Mouse (Mus musculus) midbrain, embryonic 15.5 days (tissue): Measurements from ENCODE around the gene Msmb. TPM values are rescaled to one million over a fixed set of nuclear protein-coding genes. Genes with fewer than 3 reads are reported as not detected.
A peak's percentile ranks its signal among the peaks of the same experiment; 100 is the strongest.

Source experiments
- ATAC-seq: fragments of 200-750 bp; cut with Nextera tagmentation; replicated peaks from 2 replicates; pipeline ENCODE4 v1.8.0; 2017; ENCODE audit warnings: moderate TSS enrichment
- H3K27ac ChIP-seq: fragments of 300-500 bp; sonication (generic); 2 replicates; pipeline ENCODE4 v1.5.1; 2015; ENCODE audit warnings: mild to moderate bottlenecking, inconsistent platforms
- H3K27me3 ChIP-seq: fragments of 300-500 bp; sonication (generic); replicated peaks from 2 replicates; pipeline ENCODE4 v1.6.1; 2015; ENCODE audit warnings: inconsistent platforms
- H3K36me3 ChIP-seq: fragments of 300-500 bp; sonication (generic); replicated peaks from 2 replicates; pipeline ENCODE4 v1.6.1; 2015; ENCODE audit warnings: inconsistent platforms
- H3K4me1 ChIP-seq: fragments of 300-500 bp; sonication (generic); 2 replicates; pipeline ENCODE4 v1.6.1; 2015; ENCODE audit warnings: inconsistent platforms
- H3K4me2 ChIP-seq: fragments of 300-500 bp; sonication (generic); 2 replicates; pipeline ENCODE4 v1.6.1; 2015; ENCODE audit warnings: inconsistent platforms, mild to moderate bottlenecking, moderate library complexity
- H3K4me3 ChIP-seq: fragments of 300-500 bp; sonication (generic); 2 replicates; pipeline ENCODE4 v1.5.1; 2015; ENCODE audit warnings: mild to moderate bottlenecking, inconsistent platforms
- H3K9ac ChIP-seq: fragments of 300-500 bp; sonication (generic); 2 replicates; pipeline ENCODE4 v1.6.1; 2015; ENCODE audit warnings: mild to moderate bottlenecking, inconsistent platforms
- H3K9me3 ChIP-seq: fragments of 300-500 bp; sonication (generic); 2 replicates; pipeline ENCODE4 v1.6.1; 2016; ENCODE audit warnings: inconsistent platforms
- WGBS: fragments of 180-500 bp; shearing (Covaris S2); methylation state at CpG from one replicate; pipeline ENCODE4 v1.1.7; 2015; ENCODE audit warnings: mixed read lengths; 5-methylcytosine and 5-hydroxymethylcytosine counted together
- polyA plus RNA-seq: library from polyadenylated mRNA; unstranded; fragments of >200 nt; fragmentation: Nextera tagmentation; extraction: Ambion mirVana; gene quantifications from 2 replicates; pipeline ENCODE4 v1.2.1, GENCODE M21; 2015

Msmb gene
- polyA plus RNA-seq, 1 experiment from 2014 or later: not detected

DNA sequence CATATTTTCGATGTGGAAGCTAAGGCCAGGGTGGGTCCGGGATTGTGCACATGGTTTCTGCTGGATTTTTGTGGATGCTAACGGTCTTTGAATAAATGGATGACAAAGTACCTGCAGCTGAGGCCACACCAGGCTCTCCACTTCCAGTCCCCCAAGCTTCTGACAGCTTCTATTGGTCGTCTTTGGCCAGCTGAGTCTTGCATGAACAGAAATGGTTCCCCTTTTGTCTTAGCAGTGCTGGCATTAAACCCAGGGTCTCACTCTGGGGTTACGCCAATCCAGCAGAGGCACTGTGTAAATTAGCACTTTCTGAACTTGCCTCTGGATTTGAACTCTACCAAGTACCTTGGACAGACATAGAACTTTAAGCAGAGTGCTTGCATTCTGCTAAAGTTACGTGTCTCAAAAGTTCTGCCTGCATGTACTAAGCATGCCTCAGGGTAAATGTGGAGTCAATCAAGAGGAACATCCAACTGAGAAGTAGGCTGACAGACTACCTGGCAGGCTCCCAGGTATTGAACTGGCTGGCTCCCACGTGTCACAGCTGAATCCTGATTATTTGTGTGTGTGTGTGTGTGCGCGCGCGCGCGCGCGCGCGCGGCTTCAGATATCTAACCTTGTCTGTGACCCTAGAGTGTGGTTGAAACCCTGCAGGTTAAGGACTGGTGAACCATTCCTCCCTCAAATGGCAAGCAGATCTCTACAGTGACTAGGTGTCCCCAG, 10.6 kb downstream of the Msmb start:
- Histone ChIP-seq H3K4me2 (no peak overlapping the region), H3K9me3 (no peaks in the 10 kb centered on the region), H3K36me3 (no peaks in the 10 kb centered on the region), H3K27ac (no peak overlapping the region), H3K27me3 (no peaks in the 10 kb centered on the region), H3K4me3 (no peak overlapping the region), H3K4me1 (no peaks in the 10 kb centered on the region), H3K9ac (no peak overlapping the region)
- 92% methylated on average over 18 of the region's 18 CpGs for whole genome bisulfite sequencing
- no peak for ATAC-seq

DNA sequence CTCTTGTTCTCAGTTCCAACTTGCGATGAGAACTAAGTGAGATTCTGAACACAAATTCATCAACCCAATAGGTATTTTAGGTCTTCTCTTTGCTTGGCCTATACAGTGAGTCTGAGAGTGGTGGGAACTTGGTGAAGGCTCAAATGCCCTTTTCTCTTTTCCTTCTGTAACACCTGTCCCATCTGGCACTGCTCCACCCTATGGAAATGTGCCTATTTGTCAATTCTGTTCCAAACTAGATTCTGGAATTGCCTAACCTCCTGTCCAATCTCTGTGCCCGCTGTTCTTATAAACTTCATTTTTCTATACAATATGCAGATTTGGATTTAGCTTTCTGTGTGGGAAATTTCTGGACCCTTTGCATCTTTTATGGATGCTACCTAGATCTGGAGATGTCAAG, 11.3 kb downstream of the Msmb start:
- Histone ChIP-seq H3K27ac (no peak overlapping the region), H3K4me2 (no peak overlapping the region), H3K27me3 (no peaks in the 10 kb centered on the region), H3K9ac (no peak overlapping the region), H3K4me3 (no peak overlapping the region), H3K4me1 (no peaks in the 10 kb centered on the region), H3K36me3 (no peaks in the 10 kb centered on the region), H3K9me3 (no peaks in the 10 kb centered on the region)
- no peak for ATAC-seq
- WGBS: 97% methylated on average over 2 of the region's 2 CpGs

DNA sequence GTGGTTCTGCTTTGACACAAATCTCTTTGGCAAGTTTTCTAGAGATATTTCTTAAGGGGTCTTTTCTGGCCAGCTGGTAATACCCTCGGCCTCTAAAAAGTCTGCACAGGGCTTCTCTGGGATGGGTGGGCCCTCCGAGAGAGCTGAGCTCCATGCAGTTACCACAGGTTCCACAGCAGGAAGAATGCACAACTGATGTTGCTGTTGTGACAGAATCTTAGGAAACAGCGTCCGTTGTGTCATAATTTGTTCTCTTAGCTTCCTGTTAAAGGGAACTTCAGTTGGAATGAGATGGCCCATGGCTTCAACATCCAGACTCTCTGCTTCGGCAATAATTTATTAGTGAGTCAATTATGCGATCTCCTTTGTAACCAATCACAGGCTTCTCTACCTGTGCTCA, 12.9 kb downstream of the Msmb start:
- ATAC-seq: no peak
- no peaks in the 10 kb centered on the region for H3K27me3 ChIP-seq
- no peak overlapping the region for H3K27ac ChIP-seq
- H3K4me3 ChIP-seq: no peak overlapping the region
- no peak overlapping the region for H3K9ac ChIP-seq
- WGBS: 91% methylated on average over 6 of the region's 6 CpGs
- peaks cover 5% of the 10 kb centered on the region for H3K4me1 ChIP-seq
- no peaks in the 10 kb centered on the region for H3K9me3 ChIP-seq
- no peak overlapping the region for H3K4me2 ChIP-seq
- no peaks in the 10 kb centered on the region for H3K36me3 ChIP-seq

DNA sequence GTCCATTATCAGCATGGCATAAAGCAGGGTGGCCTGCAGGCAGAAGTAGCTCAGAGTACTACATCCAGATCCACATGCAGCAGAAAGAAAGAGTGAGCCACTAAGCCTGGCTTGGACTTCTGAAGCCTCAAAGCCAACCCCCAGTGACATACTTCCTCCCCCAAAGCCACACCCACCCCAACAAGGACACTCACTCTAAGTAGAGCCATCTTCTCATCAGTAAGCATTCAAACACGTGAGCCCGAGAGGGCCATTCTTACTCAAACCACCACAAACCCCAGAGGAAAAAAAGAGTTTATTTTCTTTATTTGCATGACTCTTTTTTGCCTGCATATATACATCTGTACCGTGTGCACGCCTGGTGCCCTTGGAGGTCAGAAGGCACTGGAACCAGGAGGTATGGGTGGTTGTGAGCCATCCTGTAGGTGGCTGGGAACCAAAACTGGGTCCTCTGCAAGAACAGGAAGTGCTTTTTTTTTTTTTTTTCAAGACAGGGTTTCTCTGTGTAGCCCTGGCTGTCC, 17.4 kb downstream of the Msmb start:
- 35% methylated on average over 4 of the region's 4 CpGs for WGBS
- peak; percentile 72 for ATAC-seq

DNA sequence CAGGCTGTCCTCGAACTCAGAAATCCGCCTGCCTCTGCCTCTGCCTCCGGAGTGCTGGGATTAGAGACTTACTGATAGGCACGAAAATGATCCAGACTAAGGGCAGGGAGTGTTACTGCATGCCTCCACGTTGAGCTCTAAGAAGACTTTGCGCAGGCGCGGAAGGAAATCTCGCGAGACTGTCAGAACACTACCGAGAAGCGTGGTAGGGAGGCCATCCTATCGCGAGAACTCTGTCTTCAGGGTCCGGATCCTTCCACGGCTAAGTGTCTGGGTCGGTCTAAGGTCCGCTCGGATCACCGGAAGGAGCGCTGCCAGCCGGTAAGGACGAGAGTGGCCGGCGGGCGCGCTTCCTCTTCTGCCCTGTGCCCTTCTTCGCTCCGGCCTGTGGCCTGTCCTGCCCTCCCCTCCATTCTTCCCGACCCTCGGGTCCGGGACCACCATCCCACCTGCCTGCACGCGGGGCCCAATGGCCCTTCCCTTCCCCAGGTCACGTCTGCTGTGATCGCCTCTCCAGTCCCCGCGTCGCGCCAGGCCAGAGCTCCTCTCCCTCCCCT, 17.9 kb downstream of the Msmb start, which contains the start of gene Ncoa4:
Ncoa4 (plus strand) TSS at position 176 of the 557 bp plus-strand sequence.
- ATAC-seq: peak; percentile 98
- WGBS: under 1% methylated on average over 40 of the region's 40 CpGs
- no peaks in the 10 kb centered on the region for H3K27me3 ChIP-seq
- H3K4me2 ChIP-seq: peak within 1 kb of the TSS; percentile 81
- H3K27ac ChIP-seq: peak within 1 kb of the TSS; percentile 91
- H3K36me3 ChIP-seq: no peaks in the 10 kb centered on the region
- peak within 1 kb of the TSS; percentile 99 for H3K4me3 ChIP-seq
- H3K9me3 ChIP-seq: no peaks in the 10 kb centered on the region
- H3K4me1 ChIP-seq: peaks cover 29% of the 10 kb centered on the region
- peak within 1 kb of the TSS; percentile 99 for H3K9ac ChIP-seq

More for the DNA sequence above, 17.4 kb downstream of the Msmb start:
- no peaks in the 10 kb centered on the region for H3K9me3 ChIP-seq
- H3K4me3 ChIP-seq: peak overlapping the region; percentile 99
- H3K27ac ChIP-seq: peak overlapping the region; percentile 91
- H3K36me3 ChIP-seq: no peaks in the 10 kb centered on the region
- peak overlapping the region; percentile 81 for H3K4me2 ChIP-seq
- H3K27me3 ChIP-seq: no peaks in the 10 kb centered on the region
- H3K9ac ChIP-seq: peak overlapping the region; percentile 99
- H3K4me1 ChIP-seq: peaks cover 29% of the 10 kb centered on the region

DNA sequence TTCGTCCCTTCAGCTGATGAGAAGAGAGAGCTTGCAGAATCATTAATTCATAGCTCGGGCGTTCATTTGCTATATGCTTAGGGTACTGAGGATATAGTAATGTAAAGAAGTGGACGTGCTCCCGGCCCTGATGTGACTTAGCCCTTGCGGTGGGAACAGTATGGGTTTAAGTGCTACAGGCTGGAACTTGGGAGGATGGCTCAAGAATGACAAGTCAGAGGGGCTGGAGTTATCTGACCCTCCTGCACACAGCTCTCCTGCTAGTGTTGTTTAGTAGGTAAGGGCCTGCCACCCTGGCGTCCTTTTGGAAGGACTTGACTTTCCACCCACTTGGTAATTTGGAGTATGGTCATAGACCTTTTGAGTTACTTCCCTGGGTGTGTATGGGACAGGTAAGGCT, 18.7 kb downstream of the Msmb start:
- Histone ChIP-seq H3K36me3 (no peaks in the 10 kb centered on the region), H3K9ac (peak overlapping the region; percentile 99), H3K4me1 (peaks cover 35% of the 10 kb centered on the region), H3K4me3 (peak overlapping the region; percentile 99), H3K27ac (peak overlapping the region; percentile 91), H3K4me2 (peak overlapping the region; percentile 81), H3K27me3 (no peaks in the 10 kb centered on the region), H3K9me3 (no peaks in the 10 kb centered on the region)
- 44% methylated on average over 7 of the region's 7 CpGs for WGBS
- no peak for ATAC-seq

DNA sequence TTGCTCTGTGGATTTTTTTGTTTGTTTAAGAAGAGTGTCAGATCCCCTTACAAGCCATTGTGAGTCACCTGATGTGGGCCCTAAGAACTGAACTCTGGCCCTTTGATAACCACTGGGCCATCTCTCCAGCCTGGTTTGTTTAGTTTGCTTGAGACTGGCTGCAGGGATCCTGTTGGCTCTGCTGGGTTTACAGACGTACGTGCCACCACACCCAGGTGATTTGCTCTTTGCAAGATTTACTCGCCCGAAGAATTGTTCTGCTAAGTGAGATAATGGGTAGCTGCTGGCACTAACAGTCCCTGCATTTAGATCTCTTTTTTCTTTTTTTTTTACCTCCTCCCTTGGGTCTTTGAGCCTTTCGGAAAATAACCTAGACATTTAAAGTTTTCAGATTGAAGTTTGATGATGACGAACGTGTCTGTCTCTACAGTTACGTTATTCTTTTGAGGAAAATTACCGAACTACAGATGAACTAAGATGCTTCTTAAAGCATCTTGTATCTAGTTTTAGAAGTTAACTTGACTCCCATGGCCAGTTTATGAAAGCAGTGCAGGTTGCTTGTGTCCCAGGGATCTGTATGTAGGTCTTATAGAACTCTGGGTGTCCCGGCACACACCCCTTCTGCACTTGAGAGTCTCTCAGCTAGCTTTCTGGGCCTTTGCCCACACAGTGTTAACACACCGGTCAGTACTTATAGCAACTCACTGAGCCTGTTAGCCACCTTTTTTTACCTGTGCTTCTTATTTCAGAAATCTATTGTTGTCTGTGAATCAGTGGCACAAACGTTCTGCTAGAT, 19.5 kb downstream of the Msmb start:
- Histone ChIP-seq H3K27me3 (no peaks in the 10 kb centered on the region), H3K27ac (no peak overlapping the region), H3K9ac (no peak overlapping the region), H3K36me3 (no peaks in the 10 kb centered on the region), H3K4me1 (peaks cover 40% of the 10 kb centered on the region), H3K9me3 (no peaks in the 10 kb centered on the region), H3K4me3 (peak overlapping the region; percentile 99), H3K4me2 (peak overlapping the region; percentile 81)
- ATAC-seq: no peak
- 88% methylated on average over 12 of the region's 12 CpGs for WGBS

DNA sequence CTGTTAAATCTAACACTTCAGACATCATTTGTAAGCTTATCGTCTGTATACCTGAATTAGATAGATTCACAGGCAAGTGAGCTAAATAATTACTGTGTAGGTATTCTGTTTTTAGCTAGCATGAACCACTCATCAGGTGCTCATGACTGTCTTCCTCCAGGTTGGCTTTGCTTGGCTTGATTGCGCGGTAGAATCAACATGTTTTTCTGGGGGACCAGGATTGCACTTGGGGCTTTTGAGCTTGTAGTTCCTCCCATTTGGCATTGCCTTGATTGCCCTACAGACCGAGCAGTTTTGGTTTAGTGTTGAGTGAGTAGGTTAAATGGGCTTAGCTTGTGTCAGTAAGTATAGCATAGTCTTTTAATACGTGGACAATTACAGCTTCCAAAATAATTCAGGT, 20.4 kb downstream of the Msmb start:
- no peaks in the 10 kb centered on the region for H3K9me3 ChIP-seq
- H3K27ac ChIP-seq: no peak overlapping the region
- no peaks in the 10 kb centered on the region for H3K27me3 ChIP-seq
- H3K4me2 ChIP-seq: no peak overlapping the region
- H3K9ac ChIP-seq: no peak overlapping the region
- WGBS: 96% methylated on average over 5 of the region's 5 CpGs
- no peak for ATAC-seq
- H3K36me3 ChIP-seq: no peaks in the 10 kb centered on the region
- H3K4me1 ChIP-seq: peaks cover 41% of the 10 kb centered on the region
- H3K4me3 ChIP-seq: no peak overlapping the region

DNA sequence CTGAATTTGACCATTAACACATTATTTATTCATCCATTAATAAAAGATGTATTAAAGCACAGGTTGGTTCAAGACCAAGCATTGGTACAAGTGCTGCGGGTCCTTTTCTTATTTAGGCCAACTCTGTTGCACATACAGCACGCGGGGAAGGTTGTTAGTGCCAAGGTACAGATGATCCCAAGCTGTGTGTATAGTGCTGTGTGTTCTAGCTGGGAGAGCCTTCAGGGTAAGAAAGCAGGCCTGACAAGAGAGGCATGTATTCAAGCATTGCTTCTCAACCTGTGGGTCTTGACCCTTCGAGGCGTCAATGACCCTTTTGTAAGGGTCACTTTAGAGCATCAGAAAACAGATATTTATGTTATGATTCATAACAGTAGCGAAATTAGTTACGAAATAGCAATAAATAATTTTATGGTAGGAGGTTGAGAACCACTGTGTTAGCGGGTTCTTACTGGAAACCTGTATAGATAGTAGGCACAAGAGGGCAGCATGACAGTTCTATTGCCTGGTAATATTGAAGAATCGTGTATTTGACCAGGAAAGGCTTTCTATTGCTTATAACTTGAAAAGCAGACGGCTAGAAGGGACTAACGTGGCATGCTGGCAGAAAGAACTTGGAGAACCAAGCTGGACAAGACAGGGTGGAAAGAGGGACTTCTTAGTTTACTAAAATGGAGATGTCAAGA, 21.5 kb downstream of the Msmb start:
- no peaks in the 10 kb centered on the region for H3K27me3 ChIP-seq
- H3K9me3 ChIP-seq: no peaks in the 10 kb centered on the region
- WGBS: 93% methylated on average over 11 of the region's 11 CpGs
- no peak overlapping the region for H3K9ac ChIP-seq
- H3K4me2 ChIP-seq: no peak overlapping the region
- no peak overlapping the region for H3K4me3 ChIP-seq
- H3K27ac ChIP-seq: no peak overlapping the region
- ATAC-seq: no peak
- H3K36me3 ChIP-seq: no peaks in the 10 kb centered on the region
- H3K4me1 ChIP-seq: peaks cover 41% of the 10 kb centered on the region

DNA sequence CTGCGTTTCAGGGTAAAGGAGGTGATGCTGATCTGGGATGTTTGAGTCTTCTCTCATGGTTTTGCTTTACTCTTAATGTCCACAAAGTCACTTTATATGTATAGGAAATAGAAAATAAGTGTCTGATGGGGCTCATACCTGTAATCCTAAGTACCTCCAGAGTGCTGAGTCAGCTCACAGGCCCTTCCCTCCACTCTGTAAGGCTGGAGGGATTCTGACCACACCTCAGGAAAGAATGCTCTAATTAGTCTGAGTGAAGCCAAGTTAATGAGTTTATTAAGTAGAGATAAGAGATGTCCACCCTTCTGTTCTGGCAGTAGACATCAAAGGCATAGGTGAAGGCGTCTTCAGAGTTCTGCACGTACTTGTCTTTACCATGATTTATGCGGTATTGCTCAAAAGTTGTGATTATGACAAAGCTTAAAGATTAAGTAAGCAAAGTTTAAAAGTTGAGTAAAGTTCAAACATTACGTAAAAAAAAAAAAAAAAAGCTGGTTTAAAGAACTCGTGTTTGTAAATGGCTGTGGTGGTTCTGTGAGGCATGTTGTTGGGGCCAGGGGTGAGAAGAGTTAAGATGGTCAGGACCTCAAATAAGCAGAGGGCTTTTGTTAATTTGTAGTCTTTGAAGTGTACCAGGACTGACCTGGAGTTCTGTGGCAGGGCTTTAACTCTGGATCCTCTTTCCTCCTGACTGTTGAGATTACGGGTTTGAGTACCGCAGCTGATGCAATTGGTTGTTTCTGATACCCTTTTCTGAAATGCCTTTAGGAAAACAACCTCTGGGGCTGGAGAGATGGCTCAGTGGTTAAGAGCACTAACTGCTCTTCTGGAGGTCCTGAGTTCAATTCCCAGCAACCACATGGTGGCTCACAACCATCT, 22.6 kb downstream of the Msmb start:
- H3K9me3 ChIP-seq: no peaks in the 10 kb centered on the region
- no peak overlapping the region for H3K27ac ChIP-seq
- H3K4me2 ChIP-seq: no peak overlapping the region
- no peak overlapping the region for H3K9ac ChIP-seq
- no peak overlapping the region for H3K4me3 ChIP-seq
- ATAC-seq: no peak
- WGBS: 89% methylated on average over 8 of the region's 8 CpGs
- peaks cover 36% of the 10 kb centered on the region for H3K4me1 ChIP-seq
- no peaks in the 10 kb centered on the region for H3K36me3 ChIP-seq
- H3K27me3 ChIP-seq: no peaks in the 10 kb centered on the region
